Mouse (Mus musculus) liver, postnatal 0 days (tissue): Measurements from ENCODE around the gene Rplp2. TPM values are rescaled to one million over a fixed set of nuclear protein-coding genes. Genes with fewer than 3 reads are reported as not detected.

Experiments used
- ATAC-seq: fragments of 200-750 bp; cut with Nextera tagmentation; 2 replicates; pipeline ENCODE4 v1.8.0; 2017; ENCODE audit warnings: mild to moderate bottlenecking, moderate library complexity
- DNase-seq: peaks from one replicate; pipeline ENCODE4 v3.0.0-alpha.2; 2016
- H3K27ac ChIP-seq: fragments of 300-500 bp; sonication (generic); 2 replicates; pipeline ENCODE4 v1.5.1; 2014; ENCODE audit warnings: antibody characterized with exemption, moderate library complexity, mild to moderate bottlenecking, low read depth
- H3K27me3 ChIP-seq: fragments of 300-500 bp; sonication (generic); 2 replicates; pipeline ENCODE4 v1.6.1; 2014; ENCODE audit warnings: low read length, control low read depth, mixed read lengths; ENCODE audit not compliant: insufficient read depth
- H3K36me3 ChIP-seq: fragments of 300-500 bp; sonication (generic); replicated peaks from 2 replicates; pipeline ENCODE4 v1.6.1; 2014; ENCODE audit warnings: mild to moderate bottlenecking, control low read depth, low read length, moderate library complexity, mixed read lengths; ENCODE audit not compliant: insufficient read depth
- H3K4me1 ChIP-seq: fragments of 300-500 bp; sonication (generic); 2 replicates; pipeline ENCODE4 v1.6.1; 2014; ENCODE audit warnings: antibody characterized with exemption, mild to moderate bottlenecking, control low read depth; ENCODE audit not compliant: insufficient read depth
- H3K4me2 ChIP-seq: fragments of 300-500 bp; sonication (generic); 2 replicates; pipeline ENCODE4 v1.6.1; 2014; ENCODE audit warnings: low read depth, mild to moderate bottlenecking, low read length, moderate library complexity, mixed read lengths
- H3K4me3 ChIP-seq: fragments of 300-500 bp; sonication (generic); 2 replicates; pipeline ENCODE4 v1.5.1; 2014; ENCODE audit warnings: low read depth, low read length
- H3K9ac ChIP-seq: fragments of 300-500 bp; sonication (generic); replicated peaks from 2 replicates; pipeline ENCODE4 v1.6.1; 2014; ENCODE audit warnings: mild to moderate bottlenecking, moderate library complexity
- H3K9me3 ChIP-seq: fragments of 300-500 bp; sonication (generic); 2 replicates; pipeline ENCODE4 v1.6.1; 2016; ENCODE audit warnings: mild to moderate bottlenecking, control low read depth, low read length, mixed read lengths
- CTCF ChIP-seq: sonication (generic); IDR thresholded peaks from 2 replicates; pipeline ENCODE4 v1.5.1; 2016; ENCODE audit warnings: antibody characterized with exemption, low read depth
- EP300 ChIP-seq: IDR thresholded peaks from 2 replicates; pipeline ENCODE4 v1.6.1; 2016; ENCODE audit warnings: antibody characterized with exemption, low read depth, mild to moderate bottlenecking
- WGBS: fragments of 180-500 bp; shearing (Covaris S2); extraction: QIAGEN DNeasy Blood & Tissue Kit; methylation state at CpG from one replicate; pipeline ENCODE4 v1.1.7; 2014; ENCODE audit not compliant: insufficient replicate concordance; 5-methylcytosine and 5-hydroxymethylcytosine counted together
- polyA plus RNA-seq: library from polyadenylated mRNA; unstranded; fragments of >200 nt; fragmentation: Nextera tagmentation; extraction: Ambion mirVana; gene quantifications from 2 replicates; pipeline ENCODE4 v1.2.1, GENCODE M21; 2015

The Rplp2 gene
- polyA plus RNA-seq, 1 experiment from 2014 or later: 861 TPM

GRCm38 (mm10) chr7:141471236-141471635 lies 24.1 kb downstream of the Rplp2 start:
- no peak overlapping the region for H3K4me3 ChIP-seq
- WGBS: 92% methylated on average over 1 of the region's 1 CpGs
- H3K27me3 ChIP-seq: no peaks in the 10 kb centered on the region
- H3K36me3 ChIP-seq: peaks cover 23% of the 10 kb centered on the region
- ATAC-seq (no peak), DNase-seq (no peak)
- H3K4me1 ChIP-seq: peaks cover 46% of the 10 kb centered on the region
- no peak overlapping the region for H3K27ac ChIP-seq
- H3K4me2 ChIP-seq: no peak overlapping the region
- no peak overlapping the region for H3K9ac ChIP-seq
- TF ChIP-seq CTCF (no peak), EP300 (no peak)
- no peaks in the 10 kb centered on the region for H3K9me3 ChIP-seq

GRCm38 (mm10) chr7:141472226-141472625 lies 25.1 kb downstream of the Rplp2 start:
- no peak overlapping the region for H3K4me2 ChIP-seq
- no peaks in the 10 kb centered on the region for H3K27me3 ChIP-seq
- 78% methylated on average over 6 of the region's 6 CpGs for WGBS
- no peaks in the 10 kb centered on the region for H3K9me3 ChIP-seq
- peaks cover 48% of the 10 kb centered on the region for H3K4me1 ChIP-seq
- no peak for ATAC-seq
- H3K4me3 ChIP-seq: no peak overlapping the region
- no peak for DNase-seq
- no peak overlapping the region for H3K27ac ChIP-seq
- H3K36me3 ChIP-seq: peaks cover 23% of the 10 kb centered on the region
- no peak for TF ChIP-seq CTCF
- TF ChIP-seq EP300: no peak
- no peak overlapping the region for H3K9ac ChIP-seq

GRCm38 (mm10) chr7:141472763-141473162 lies 25.6 kb downstream of the Rplp2 start:
- Histone ChIP-seq H3K9me3 (no peaks in the 10 kb centered on the region), H3K4me2 (no peak overlapping the region), H3K27ac (no peak overlapping the region), H3K4me1 (peaks cover 50% of the 10 kb centered on the region), H3K36me3 (peaks cover 23% of the 10 kb centered on the region), H3K9ac (no peak overlapping the region), H3K4me3 (no peak overlapping the region), H3K27me3 (no peaks in the 10 kb centered on the region)
- no peak for DNase-seq
- ATAC-seq: no peak
- TF ChIP-seq CTCF (no peak), EP300 (no peak)
- 77% methylated on average over 6 of the region's 6 CpGs for WGBS

- TF ChIP-seq CTCF (no peak), EP300 (no peak)
- Histone ChIP-seq H3K9ac (peak overlapping the region; percentile 80), H3K36me3 (peaks cover 23% of the 10 kb centered on the region), H3K27me3 (no peaks in the 10 kb centered on the region), H3K4me1 (peaks cover 45% of the 10 kb centered on the region), H3K4me2 (peak overlapping the region; percentile 92), H3K4me3 (peak overlapping the region; percentile 81), H3K9me3 (no peaks in the 10 kb centered on the region), H3K27ac (no peak overlapping the region)
- 4% methylated on average over 5 of the region's 5 CpGs for WGBS
- no peak for ATAC-seq
- no peak for DNase-seq
Observed at GRCm38 (mm10) chr7:141474160-141474559, 27.0 kb downstream of the Rplp2 start.

- WGBS: under 1% methylated on average over 59 of the region's 87 CpGs
- Histone ChIP-seq H3K9me3 (no peaks in the 10 kb centered on the region), H3K9ac (peak within 1 kb of the TSS; percentile 80), H3K27ac (peak within 1 kb of the TSS; percentile 96), H3K4me3 (peak within 1 kb of the TSS; percentile 81), H3K4me2 (peak within 1 kb of the TSS; percentile 92), H3K36me3 (peaks cover 14% of the 10 kb centered on the region), H3K4me1 (peaks cover 40% of the 10 kb centered on the region), H3K27me3 (no peaks in the 10 kb centered on the region)
- DNase-seq (peak; percentile 90), ATAC-seq (peak; percentile 75)
- peak; percentile 59; the same call in 1 of the 2 replicates for TF ChIP-seq EP300
- TF ChIP-seq CTCF: peak; percentile 29; the same call in 1 of the 2 replicates
Observed at GRCm38 (mm10) chr7:141475011-141475804, 28.0 kb downstream of the Rplp2 start, which contains the start of the genes Polr2l and Tspan4. Gene Polr2l, minus strand, starts transcription at chr7:141475132. Gene Tspan4, plus strand, starts transcription at chr7:141475240.

GRCm38 (mm10) chr7:141475805-141476158 lies 28.6 kb downstream of the Rplp2 start:
- 0% methylated on average over 12 of the region's 12 CpGs for WGBS

More at GRCm38 (mm10) chr7:141475805-141476158, 28.6 kb downstream of the Rplp2 start:
- Histone ChIP-seq H3K4me2 (peak overlapping the region; percentile 92), H3K9me3 (no peaks in the 10 kb centered on the region), H3K9ac (peak overlapping the region; percentile 80), H3K4me3 (peak overlapping the region; percentile 81), H3K36me3 (peaks cover 9% of the 10 kb centered on the region), H3K4me1 (peaks cover 40% of the 10 kb centered on the region), H3K27me3 (no peaks in the 10 kb centered on the region), H3K27ac (peak overlapping the region; percentile 96)
- DNase-seq (no peak), ATAC-seq (no peak)
- TF ChIP-seq CTCF: no peak
- TF ChIP-seq EP300: no peak
